Mouse (Mus musculus): ENCODE results near the gene Chrna4. TPM values are rescaled to one million over a fixed set of nuclear protein-coding genes. Genes with fewer than 3 reads are reported as not detected.

The Chrna4 gene
- polyA plus RNA-seq, 1 experiment from 2014 or later: 13.0 TPM

DNA sequence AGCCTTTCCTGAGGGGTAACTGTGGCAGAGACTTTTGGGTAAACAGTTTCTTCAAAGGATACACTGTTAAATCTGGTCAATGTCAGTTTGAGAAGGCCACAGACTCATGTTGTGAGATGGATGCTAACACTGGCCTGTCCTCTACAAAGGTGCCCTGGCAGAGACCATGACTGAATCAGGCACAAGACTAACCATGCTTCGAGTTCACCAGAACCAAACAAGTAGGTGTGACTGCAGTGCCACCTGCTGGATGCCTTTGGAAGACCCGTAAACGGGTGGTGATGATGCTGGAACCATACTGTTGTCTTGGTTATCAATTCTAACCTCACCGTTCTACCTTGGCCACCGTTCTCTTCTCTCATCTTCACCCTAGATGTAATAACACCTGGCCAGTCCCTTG is 16.8 kb upstream of the Chrna4 start:
- no peak overlapping the region for H3K27ac ChIP-seq
- no peak overlapping the region for H3K4me3 ChIP-seq
- H3K4me1 ChIP-seq: peaks cover 18% of the 10 kb centered on the region
- ATAC-seq: peak; percentile 78; the same call in 1 of the 2 replicates
- 19% methylated on average over 5 of the region's 5 CpGs for WGBS
- no peaks in the 10 kb centered on the region for H3K9me3 ChIP-seq (replicated peaks)
- H3K36me3 ChIP-seq (ENCODE audit: poor library complexity, severe bottlenecking): no peaks in the 10 kb centered on the region
- no peak overlapping the region for H3K4me2 ChIP-seq
- peaks cover 11% of the 10 kb centered on the region for H3K27me3 ChIP-seq
- no peak overlapping the region for H3K9ac ChIP-seq

- no peak overlapping the region for H3K27ac ChIP-seq
- peaks cover 18% of the 10 kb centered on the region for H3K4me1 ChIP-seq
- no peak for ATAC-seq
- no peaks in the 10 kb centered on the region for H3K9me3 ChIP-seq (replicated peaks)
- 74% methylated on average over 3 of the region's 3 CpGs for WGBS
- no peak overlapping the region for H3K4me3 ChIP-seq
- H3K27me3 ChIP-seq: peaks cover 11% of the 10 kb centered on the region
- no peak overlapping the region for H3K4me2 ChIP-seq
- no peaks in the 10 kb centered on the region for H3K36me3 ChIP-seq (ENCODE audit: poor library complexity, severe bottlenecking)
- no peak overlapping the region for H3K9ac ChIP-seq
Observed at GRCm38 (mm10) chr2:181058193-181058592, 14.8 kb upstream of the Chrna4 start.

DNA sequence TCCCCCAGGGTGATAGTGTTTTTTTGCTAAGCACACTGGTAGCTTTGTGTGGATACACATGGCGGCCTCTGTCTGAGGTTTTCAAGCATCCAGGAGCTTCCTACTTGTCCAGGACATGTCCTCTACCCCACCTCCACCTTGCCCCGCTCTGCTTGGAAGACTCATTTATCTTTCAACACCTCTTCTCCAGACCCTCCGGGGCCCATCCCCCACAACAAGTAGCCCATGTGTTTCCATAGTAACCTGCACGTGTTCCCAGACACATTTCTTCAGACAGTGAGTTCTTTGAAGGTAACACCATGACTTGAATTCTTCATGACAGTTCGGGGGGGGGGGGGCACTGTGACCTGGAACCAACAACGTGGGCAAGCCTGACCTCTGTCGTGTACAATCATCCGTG is 14.0 kb upstream of the Chrna4 start:
- no peak for ATAC-seq
- Histone ChIP-seq H3K27ac (no peak overlapping the region), H3K9me3 (replicated peaks) (no peaks in the 10 kb centered on the region), H3K4me2 (no peak overlapping the region), H3K36me3 (ENCODE audit: poor library complexity, severe bottlenecking) (no peaks in the 10 kb centered on the region), H3K27me3 (peaks cover 11% of the 10 kb centered on the region), H3K9ac (no peak overlapping the region), H3K4me1 (peaks cover 18% of the 10 kb centered on the region), H3K4me3 (no peak overlapping the region)
- WGBS: 54% methylated on average over 8 of the region's 8 CpGs

DNA sequence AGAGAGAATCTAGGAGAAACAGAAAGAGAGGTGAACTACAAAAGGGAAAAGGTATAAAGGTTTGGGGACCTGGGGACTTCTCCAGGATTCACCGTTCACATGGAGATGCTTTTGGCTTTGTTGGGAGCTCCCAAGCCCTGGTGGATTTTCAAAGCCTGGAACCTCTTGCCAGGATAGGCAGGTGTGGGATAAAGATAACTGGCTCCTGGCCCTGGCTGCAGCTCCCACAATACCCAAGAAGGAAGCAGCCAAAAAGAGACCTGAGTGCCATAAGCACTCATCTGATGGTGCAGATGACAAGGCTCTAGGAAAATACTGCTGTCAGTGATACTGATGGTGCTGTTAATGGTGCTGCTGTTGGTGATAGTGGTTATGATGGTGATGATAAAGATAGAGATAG is 8.8 kb upstream of the Chrna4 start:
- Histone ChIP-seq H3K9me3 (replicated peaks) (no peaks in the 10 kb centered on the region), H3K9ac (no peak overlapping the region), H3K36me3 (ENCODE audit: poor library complexity, severe bottlenecking) (no peaks in the 10 kb centered on the region), H3K4me3 (no peak overlapping the region), H3K27ac (no peak overlapping the region), H3K4me1 (peaks cover 9% of the 10 kb centered on the region; the same call in 1 of the 2 replicates), H3K4me2 (no peak overlapping the region), H3K27me3 (no peaks in the 10 kb centered on the region)
- WGBS: 90% methylated on average over 1 of the region's 1 CpGs
- ATAC-seq: no peak

DNA sequence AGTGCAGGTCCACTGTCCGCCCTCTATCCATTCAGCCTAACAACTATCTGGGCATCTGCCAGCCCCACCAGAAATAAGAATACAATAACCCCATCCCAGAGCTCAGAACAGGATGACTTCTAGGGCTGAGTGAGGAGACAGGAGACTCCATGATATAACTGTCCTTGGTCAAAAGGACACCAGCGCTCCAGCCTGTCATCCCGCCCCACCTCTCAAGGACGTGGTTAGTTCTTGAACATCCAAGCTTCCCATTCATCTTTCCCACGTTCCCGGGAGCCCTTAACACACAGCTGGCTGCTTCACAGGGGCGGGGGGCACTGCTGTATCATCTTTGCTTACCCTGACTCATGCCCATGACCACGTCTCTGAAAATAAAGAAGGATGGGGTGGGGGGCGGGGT is 5.6 kb upstream of the Chrna4 start:
- Histone ChIP-seq H3K9ac (no peak overlapping the region), H3K4me1 (peaks cover 14% of the 10 kb centered on the region)
- 85% methylated on average over 9 of the region's 9 CpGs for WGBS

GRCm38 (mm10) chr2:181048252-181048945 is 5.1 kb upstream of the Chrna4 start:
- H3K4me3 ChIP-seq: no peak overlapping the region
- H3K4me1 ChIP-seq: peaks cover 18% of the 10 kb centered on the region
- H3K27ac ChIP-seq: no peak overlapping the region; the same call in 1 of the 2 replicates
- ATAC-seq: no peak
- no peak overlapping the region for H3K4me2 ChIP-seq
- H3K36me3 ChIP-seq (ENCODE audit: poor library complexity, severe bottlenecking): no peaks in the 10 kb centered on the region
- no peaks in the 10 kb centered on the region for H3K27me3 ChIP-seq
- H3K9ac ChIP-seq: no peak overlapping the region
- 74% methylated on average over 7 of the region's 7 CpGs for WGBS
- no peaks in the 10 kb centered on the region for H3K9me3 ChIP-seq (replicated peaks)

More for the DNA sequence above, 5.6 kb upstream of the Chrna4 start:
- H3K27ac ChIP-seq: no peak overlapping the region
- H3K4me3 ChIP-seq: no peak overlapping the region
- ATAC-seq: no peak
- H3K36me3 ChIP-seq (ENCODE audit: poor library complexity, severe bottlenecking): no peaks in the 10 kb centered on the region
- no peak overlapping the region for H3K4me2 ChIP-seq
- no peaks in the 10 kb centered on the region for H3K27me3 ChIP-seq
- H3K9me3 ChIP-seq (replicated peaks): no peaks in the 10 kb centered on the region

GRCm38 (mm10) chr2:181044001-181044400 is 655 bp upstream of the Chrna4 start:
- Histone ChIP-seq H3K4me1 (peaks cover 45% of the 10 kb centered on the region), H3K9ac (peak overlapping the region; percentile 5; the same call in 1 of the 2 replicates), H3K27ac (peak overlapping the region; percentile 49), H3K36me3 (ENCODE audit: poor library complexity, severe bottlenecking) (no peaks in the 10 kb centered on the region), H3K27me3 (peaks cover 21% of the 10 kb centered on the region), H3K4me2 (no peak overlapping the region), H3K4me3 (no peak overlapping the region), H3K9me3 (replicated peaks) (no peaks in the 10 kb centered on the region)
- 3% methylated on average over 3 of the region's 3 CpGs for WGBS
- no peak; the same call in 1 of the 2 replicates for ATAC-seq

GRCm38 (mm10) chr2:181042376-181042775 is 970 bp downstream of the Chrna4 start:
- H3K27me3 ChIP-seq: peaks cover 37% of the 10 kb centered on the region
- ATAC-seq: no peak
- H3K36me3 ChIP-seq (ENCODE audit: poor library complexity, severe bottlenecking): no peaks in the 10 kb centered on the region
- H3K4me3 ChIP-seq: no peak overlapping the region
- H3K27ac ChIP-seq: peak overlapping the region; percentile 49; the same call in 1 of the 2 replicates
- no peak overlapping the region for H3K4me2 ChIP-seq
- peak overlapping the region; percentile 26; the same call in 1 of the 2 replicates for H3K9ac ChIP-seq
- H3K4me1 ChIP-seq: peaks cover 49% of the 10 kb centered on the region
- H3K9me3 ChIP-seq (replicated peaks): no peaks in the 10 kb centered on the region

DNA sequence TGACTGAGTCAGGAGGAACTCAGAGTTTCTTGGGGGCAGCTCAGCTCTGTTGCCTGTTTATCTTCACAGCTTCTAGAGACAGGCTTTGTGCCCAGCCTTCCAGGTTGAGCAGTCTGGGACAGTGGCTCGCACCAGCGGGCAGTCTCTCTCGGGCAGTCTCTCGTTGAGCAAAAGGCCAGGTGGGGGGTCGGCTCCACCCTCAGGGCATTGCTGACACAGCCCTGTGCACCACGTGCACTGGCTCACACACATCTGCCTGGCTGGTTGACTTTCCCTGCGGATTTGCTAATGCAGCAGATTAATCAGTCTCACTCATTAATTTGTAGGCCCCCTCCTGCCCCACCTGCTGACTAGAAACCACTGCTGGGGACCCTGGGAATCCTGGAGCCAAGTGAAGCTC is 1.4 kb downstream of the Chrna4 start:
- Histone ChIP-seq H3K9me3 (replicated peaks) (no peaks in the 10 kb centered on the region), H3K27me3 (peaks cover 41% of the 10 kb centered on the region), H3K36me3 (ENCODE audit: poor library complexity, severe bottlenecking) (no peaks in the 10 kb centered on the region), H3K27ac (peak overlapping the region; percentile 49; the same call in 1 of the 2 replicates), H3K9ac (peak overlapping the region; percentile 26; the same call in 1 of the 2 replicates), H3K4me2 (no peak overlapping the region), H3K4me3 (no peak overlapping the region), H3K4me1 (peaks cover 49% of the 10 kb centered on the region)
- under 1% methylated on average over 7 of the region's 7 CpGs for WGBS
- no peak for ATAC-seq

GRCm38 (mm10) chr2:181039356-181039680 is 4.0 kb downstream of the Chrna4 start:
- peak; percentile 14; the same call in 1 of the 2 replicates for ATAC-seq
- Histone ChIP-seq H3K9ac (peak overlapping the region; percentile 73), H3K36me3 (ENCODE audit: poor library complexity, severe bottlenecking) (no peaks in the 10 kb centered on the region), H3K4me2 (peak overlapping the region; percentile 82), H3K4me1 (peaks cover 44% of the 10 kb centered on the region), H3K27me3 (peaks cover 41% of the 10 kb centered on the region), H3K9me3 (replicated peaks) (no peaks in the 10 kb centered on the region), H3K27ac (no peak overlapping the region), H3K4me3 (peak overlapping the region; percentile 63)
- 0% methylated on average over 15 of the region's 16 CpGs for WGBS

- Histone ChIP-seq H3K9ac (peak overlapping the region; percentile 73), H3K4me1 (peaks cover 39% of the 10 kb centered on the region), H3K4me3 (peak overlapping the region; percentile 63), H3K9me3 (replicated peaks) (no peaks in the 10 kb centered on the region), H3K4me2 (peak overlapping the region; percentile 82), H3K27ac (no peak overlapping the region), H3K36me3 (ENCODE audit: poor library complexity, severe bottlenecking) (no peaks in the 10 kb centered on the region; the same call in 1 of the 2 replicates), H3K27me3 (peaks cover 41% of the 10 kb centered on the region)
- under 1% methylated on average over 48 of the region's 63 CpGs for WGBS
- ATAC-seq: peak; percentile 48
Observed at GRCm38 (mm10) chr2:181038644-181039355, 4.5 kb downstream of the Chrna4 start.

DNA sequence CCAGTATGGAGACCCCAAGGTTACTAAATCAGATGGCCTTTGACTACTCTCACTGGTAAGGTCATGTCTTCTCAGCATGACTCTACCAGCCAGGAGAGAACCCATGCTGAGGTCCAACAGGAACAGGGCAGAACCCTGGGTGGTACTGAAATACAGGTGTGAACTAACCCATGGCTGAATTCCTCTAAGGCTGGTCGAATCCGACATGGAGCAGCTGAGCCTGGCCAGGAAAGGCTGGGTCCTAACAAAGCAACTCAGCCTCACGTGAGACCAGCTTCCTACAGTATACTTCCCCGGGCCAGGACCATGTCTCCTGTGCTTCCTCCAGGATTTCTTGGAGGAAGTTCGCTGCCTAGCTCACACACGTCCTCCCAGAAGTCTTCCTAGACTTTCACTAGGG is 6.8 kb downstream of the Chrna4 start:
- H3K4me1 ChIP-seq: peaks cover 18% of the 10 kb centered on the region

More for the DNA sequence above, 6.8 kb downstream of the Chrna4 start:
- no peak overlapping the region for H3K4me3 ChIP-seq
- peaks cover 41% of the 10 kb centered on the region for H3K27me3 ChIP-seq
- H3K27ac ChIP-seq: no peak overlapping the region
- no peak overlapping the region for H3K4me2 ChIP-seq
- H3K36me3 ChIP-seq (ENCODE audit: poor library complexity, severe bottlenecking): peaks cover 4% of the 10 kb centered on the region; the same call in 1 of the 2 replicates
- ATAC-seq: no peak
- WGBS: 83% methylated on average over 6 of the region's 6 CpGs
- H3K9me3 ChIP-seq (replicated peaks): no peaks in the 10 kb centered on the region
- H3K9ac ChIP-seq: no peak overlapping the region

All from forebrain, embryonic 13.5 days (tissue).